19 mouse cellular contexts compared by ENCODE assay signal in genomic region chr14:35541254-35541991, GRCm38 (mm10).
DNase-seq lines count a peak whose midpoint lies in the region; ATAC-seq and TF ChIP-seq lines count a peak whose summit lies in the region.
"Had no signal": no experiment of that assay in that cellular context is flagged by ENCODE, and none has a peak within 500 bp of the region (broad histone marks: within the 10 kb centered on the region; RNA-seq: fewer than 3 reads in every experiment).

No protein-coding gene starts in this region.

- no peaks in the 10 kb centered on the region for H3K4me1 ChIP-seq in forebrain, embryonic 11.5 days (replicated peaks; ENCODE audit: control insufficient read depth, insufficient read depth, low read length)
- H3K4me1 ChIP-seq in forebrain, postnatal 0 days (ENCODE audit: insufficient read depth): no peaks in the 10 kb centered on the region
- H3K4me1 ChIP-seq in neural tube, embryonic 14.5 days (ENCODE audit: control insufficient read depth, insufficient read depth, low read length): no peaks in the 10 kb centered on the region
- H3K4me1 ChIP-seq in neural tube, embryonic 15.5 days: no peaks in the 10 kb centered on the region
- H3K4me1 ChIP-seq in intestine, embryonic 16.5 days (ENCODE audit: control insufficient read depth, insufficient read depth, low read length): no peaks in the 10 kb centered on the region
- H3K4me1 ChIP-seq: limb, embryonic 15.5 days; megakaryocyte, embryonic 14.5 days had no signal

- no peaks in the 10 kb centered on the region for H3K36me3 ChIP-seq in forebrain, embryonic 11.5 days (ENCODE audit: control insufficient read depth, insufficient read depth, low read length)
- H3K36me3 ChIP-seq in forebrain, postnatal 0 days (ENCODE audit: insufficient read depth): no peaks in the 10 kb centered on the region
- no peaks in the 10 kb centered on the region for H3K36me3 ChIP-seq in neural tube, embryonic 14.5 days (ENCODE audit: control insufficient read depth, insufficient read depth, low read length)
- no peaks in the 10 kb centered on the region for H3K36me3 ChIP-seq in neural tube, embryonic 15.5 days
- H3K36me3 ChIP-seq in intestine, embryonic 16.5 days (ENCODE audit: control insufficient read depth, insufficient read depth, low read length): no peaks in the 10 kb centered on the region
- H3K36me3 ChIP-seq: limb, embryonic 15.5 days had no signal

- ATAC-seq in forebrain, embryonic 11.5 days (replicated peaks; ENCODE audit: low FRiP score): peak; percentile 76
- no peak for ATAC-seq in forebrain, postnatal 0 days
- 0 out of 2 replicates have a peak, but pooled peaks have one; percentile 34 for ATAC-seq in neural tube, embryonic 14.5 days (ENCODE audit: low read depth)
- no peak for ATAC-seq in neural tube, embryonic 15.5 days (ENCODE audit: low FRiP score)
- peak; percentile 63 for ATAC-seq in intestine, embryonic 16.5 days

- H3K9me3 ChIP-seq in forebrain, embryonic 11.5 days (ENCODE audit: control insufficient read depth, low read length): no peaks in the 10 kb centered on the region
- no peaks in the 10 kb centered on the region for H3K9me3 ChIP-seq in forebrain, postnatal 0 days (ENCODE audit: low read length)
- no peaks in the 10 kb centered on the region for H3K9me3 ChIP-seq in neural tube, embryonic 14.5 days (ENCODE audit: control insufficient read depth, low read length)
- no peaks in the 10 kb centered on the region for H3K9me3 ChIP-seq in neural tube, embryonic 15.5 days (replicated peaks)
- no peaks in the 10 kb centered on the region for H3K9me3 ChIP-seq in intestine, embryonic 16.5 days (ENCODE audit: control insufficient read depth, low read length)
- H3K9me3 ChIP-seq: limb, embryonic 15.5 days; megakaryocyte, embryonic 14.5 days had no signal

- no peak overlapping the region for H3K4me2 ChIP-seq in forebrain, embryonic 11.5 days (ENCODE audit: low read depth, low read length, severe bottlenecking)
- H3K4me2 ChIP-seq in forebrain, postnatal 0 days (ENCODE audit: low read depth): no peak overlapping the region
- H3K4me2 ChIP-seq in neural tube, embryonic 14.5 days (ENCODE audit: low read depth, low read length): no peak overlapping the region
- no peak overlapping the region for H3K4me2 ChIP-seq in neural tube, embryonic 15.5 days
- no peak overlapping the region for H3K4me2 ChIP-seq in intestine, embryonic 16.5 days (ENCODE audit: low read depth, low read length)
- H3K4me2 ChIP-seq: limb, embryonic 15.5 days had no signal

- no peak overlapping the region for H3K9ac ChIP-seq in forebrain, embryonic 11.5 days (ENCODE audit: low read length)
- H3K9ac ChIP-seq in forebrain, postnatal 0 days: no peak overlapping the region
- no peak overlapping the region for H3K9ac ChIP-seq in neural tube, embryonic 14.5 days (replicated peaks; ENCODE audit: low read depth, low read length)
- H3K9ac ChIP-seq in neural tube, embryonic 15.5 days (replicated peaks): no peak overlapping the region
- no peak overlapping the region for H3K9ac ChIP-seq in intestine, embryonic 16.5 days (ENCODE audit: low read depth, low read length)
- H3K9ac ChIP-seq: limb, embryonic 15.5 days had no signal

- DNase-seq in forebrain, embryonic 11.5 days (ENCODE audit: low spot score): no peak
- no peak for DNase-seq in forebrain, postnatal 0 days
- DNase-seq in kidney, postnatal 10 days: no peak
- no peak for DNase-seq in adrenal gland, postnatal 36 days
- DNase-seq in kidney, postnatal 14 days: no peak
- DNase-seq: adrenal gland, adult 2 months; cerebellum, adult 18-20 months; heart, adult 11 months; heart, postnatal 4 days; kidney, adult 8-10 months; lung, postnatal 14 days; thymus, postnatal 14 days had no signal

- H3K27ac ChIP-seq in forebrain, embryonic 11.5 days (ENCODE audit: low read depth, low read length): no peak overlapping the region
- no peak overlapping the region for H3K27ac ChIP-seq in forebrain, postnatal 0 days (ENCODE audit: low read depth, low read length)
- no peak overlapping the region for H3K27ac ChIP-seq in neural tube, embryonic 14.5 days (ENCODE audit: low read depth, low read length)
- H3K27ac ChIP-seq in neural tube, embryonic 15.5 days (replicated peaks): no peak overlapping the region
- no peak overlapping the region for H3K27ac ChIP-seq in intestine, embryonic 16.5 days (ENCODE audit: low read length)
- H3K27ac ChIP-seq: limb, embryonic 15.5 days had no signal

- no peak overlapping the region for H3K4me3 ChIP-seq in forebrain, embryonic 11.5 days (ENCODE audit: low read depth, low read length)
- no peak overlapping the region for H3K4me3 ChIP-seq in forebrain, postnatal 0 days (ENCODE audit: low read depth, low read length)
- no peak overlapping the region for H3K4me3 ChIP-seq in neural tube, embryonic 14.5 days (ENCODE audit: low read depth, low read length)
- H3K4me3 ChIP-seq in neural tube, embryonic 15.5 days (replicated peaks): no peak overlapping the region
- H3K4me3 ChIP-seq in intestine, embryonic 16.5 days (ENCODE audit: low read length): no peak overlapping the region
- H3K4me3 ChIP-seq: erythroblast, embryonic 14.5 days; limb, embryonic 15.5 days; megakaryocyte, embryonic 14.5 days had no signal

- WGBS in forebrain, embryonic 11.5 days: 26% methylated on average over 4 of the region's 4 CpGs
- 31% methylated on average over 4 of the region's 4 CpGs for WGBS in forebrain, postnatal 0 days
- WGBS in neural tube, embryonic 14.5 days: 40% methylated on average over 4 of the region's 4 CpGs
- 35% methylated on average over 4 of the region's 4 CpGs for WGBS in neural tube, embryonic 15.5 days
- WGBS in intestine, embryonic 16.5 days: 50% methylated on average over 4 of the region's 4 CpGs

- H3K27me3 ChIP-seq in forebrain, embryonic 11.5 days (ENCODE audit: control insufficient read depth, insufficient read depth, low read length): no peaks in the 10 kb centered on the region
- H3K27me3 ChIP-seq in forebrain, postnatal 0 days (ENCODE audit: insufficient read depth, low read length): no peaks in the 10 kb centered on the region
- no peaks in the 10 kb centered on the region for H3K27me3 ChIP-seq in neural tube, embryonic 14.5 days (ENCODE audit: control insufficient read depth, insufficient read depth, low read length)
- H3K27me3 ChIP-seq in neural tube, embryonic 15.5 days (replicated peaks): no peaks in the 10 kb centered on the region
- no peaks in the 10 kb centered on the region for H3K27me3 ChIP-seq in intestine, embryonic 16.5 days (replicated peaks; ENCODE audit: control insufficient read depth, insufficient read depth, low read length)
- H3K27me3 ChIP-seq: CH12.LX; limb, embryonic 15.5 days; megakaryocyte, embryonic 14.5 days had no signal

- TF ChIP-seq CTCF in forebrain, postnatal 0 days (IDR thresholded peaks at IDR 0.05; ENCODE audit: low read depth): no peak

Comparison
In these comparisons a context has a peak if more than half of its experiments do, and no peak if none do; other contexts are left out.
1. ATAC-seq: peak in forebrain, embryonic 11.5 days (single experiment), neural tube, embryonic 14.5 days (single experiment) and intestine, embryonic 16.5 days (single experiment); none in forebrain, postnatal 0 days (single experiment) and neural tube, embryonic 15.5 days (single experiment).